Mouse (Mus musculus) kidney, embryonic 15.5 days (tissue): Measurements from ENCODE around the gene Syne3. TPM values are rescaled to one million over a fixed set of nuclear protein-coding genes. Genes with fewer than 3 reads are reported as not detected.
A peak's percentile ranks its signal among the peaks of the same experiment; 100 is the strongest.

Experiments
- ATAC-seq: fragments of 200-750 bp; cut with Nextera tagmentation; replicated peaks from 2 replicates; pipeline ENCODE4 v1.8.0; 2017; ENCODE audit warnings: moderate TSS enrichment; ENCODE audit not compliant: low FRiP score
- H3K27ac ChIP-seq: fragments of 300-500 bp; sonication (generic); 2 replicates; pipeline ENCODE4 v1.5.1; 2015; ENCODE audit warnings: mild to moderate bottlenecking, inconsistent platforms
- H3K27me3 ChIP-seq: fragments of 300-500 bp; sonication (generic); 2 replicates; pipeline ENCODE4 v1.6.1; 2015; ENCODE audit warnings: inconsistent platforms
- H3K36me3 ChIP-seq: fragments of 300-500 bp; sonication (generic); 2 replicates; pipeline ENCODE4 v1.6.1; 2015; ENCODE audit warnings: inconsistent platforms
- H3K4me1 ChIP-seq: fragments of 300-500 bp; sonication (generic); 2 replicates; pipeline ENCODE4 v1.6.1; 2015; ENCODE audit warnings: inconsistent platforms
- H3K4me2 ChIP-seq: fragments of 300-500 bp; sonication (generic); 2 replicates; pipeline ENCODE4 v1.6.1; 2015; ENCODE audit warnings: moderate library complexity, mild to moderate bottlenecking, inconsistent platforms
- H3K4me3 ChIP-seq: fragments of 300-500 bp; sonication (generic); replicated peaks from 2 replicates; pipeline ENCODE4 v1.5.1; 2015; ENCODE audit warnings: mild to moderate bottlenecking, inconsistent platforms
- H3K9ac ChIP-seq: fragments of 300-500 bp; sonication (generic); 2 replicates; pipeline ENCODE4 v1.6.1; 2015; ENCODE audit warnings: mild to moderate bottlenecking, inconsistent platforms
- H3K9me3 ChIP-seq: fragments of 300-500 bp; sonication (generic); replicated peaks from 2 replicates; pipeline ENCODE4 v1.6.1; 2016; ENCODE audit warnings: inconsistent platforms
- WGBS: fragments of 180-500 bp; shearing (Covaris S2); methylation state at CpG from one replicate; pipeline ENCODE4 v1.1.7; 2015; ENCODE audit warnings: mixed read lengths; 5-methylcytosine and 5-hydroxymethylcytosine counted together
- polyA plus RNA-seq: library from polyadenylated mRNA; unstranded; fragments of >200 nt; fragmentation: Nextera tagmentation; extraction: Ambion mirVana; gene quantifications from 2 replicates; pipeline ENCODE4 v1.2.1, GENCODE M21; 2015

Gene Syne3
- polyA plus RNA-seq, 1 experiment from 2014 or later = 0.82 TPM

GRCm38 (mm10) chr12:104912281-104912933, 97.2 kb downstream of the Syne3 start:
- H3K4me1 ChIP-seq = peaks cover 32% of the 10 kb centered on the region
- no peaks in the 10 kb centered on the region for H3K36me3 ChIP-seq
- 51% methylated on average over 10 of the region's 10 CpGs for WGBS
- H3K27ac ChIP-seq = 0 out of 2 replicates have a peak overlapping the region, but pooled peaks have one; percentile 10
- no peak overlapping the region for H3K4me3 ChIP-seq
- H3K4me2 ChIP-seq = no peak overlapping the region
- no peaks in the 10 kb centered on the region for H3K27me3 ChIP-seq
- peak; percentile 41; the same call in 1 of the 2 replicates for ATAC-seq
- H3K9ac ChIP-seq = no peak overlapping the region
- H3K9me3 ChIP-seq = no peaks in the 10 kb centered on the region

GRCm38 (mm10) chr12:104909750-104910149, 99.9 kb downstream of the Syne3 start:
- ATAC-seq = no peak
- no peak overlapping the region for H3K9ac ChIP-seq

GRCm38 (mm10) chr12:104908986-104909385, 100.6 kb downstream of the Syne3 start:
- Histone ChIP-seq H3K27ac (peak overlapping the region; percentile 24; the same call in 1 of the 2 replicates), H3K9ac (no peak overlapping the region), H3K4me3 (no peak overlapping the region), H3K4me1 (peaks cover 47% of the 10 kb centered on the region), H3K36me3 (no peaks in the 10 kb centered on the region), H3K9me3 (no peaks in the 10 kb centered on the region), H3K4me2 (no peak overlapping the region), H3K27me3 (no peaks in the 10 kb centered on the region)
- ATAC-seq = no peak
- 55% methylated on average over 5 of the region's 5 CpGs for WGBS

More at GRCm38 (mm10) chr12:104909750-104910149, 99.9 kb downstream of the Syne3 start:
- no peak overlapping the region for H3K4me2 ChIP-seq
- H3K27me3 ChIP-seq = no peaks in the 10 kb centered on the region
- peaks cover 39% of the 10 kb centered on the region for H3K4me1 ChIP-seq
- no peaks in the 10 kb centered on the region for H3K36me3 ChIP-seq
- H3K9me3 ChIP-seq = no peaks in the 10 kb centered on the region
- 83% methylated on average over 4 of the region's 4 CpGs for WGBS
- no peak overlapping the region for H3K4me3 ChIP-seq
- no peak overlapping the region for H3K27ac ChIP-seq

GRCm38 (mm10) chr12:104908024-104908781, 101.4 kb downstream of the Syne3 start:
- ATAC-seq = no peak
- Histone ChIP-seq H3K9me3 (no peaks in the 10 kb centered on the region), H3K27me3 (no peaks in the 10 kb centered on the region), H3K4me3 (no peak overlapping the region), H3K36me3 (no peaks in the 10 kb centered on the region), H3K4me2 (0 out of 2 replicates have a peak overlapping the region, but pooled peaks have one; percentile 0), H3K9ac (no peak overlapping the region), H3K27ac (peak overlapping the region; percentile 24), H3K4me1 (peaks cover 48% of the 10 kb centered on the region)
- WGBS = 17% methylated on average over 15 of the region's 15 CpGs

GRCm38 (mm10) chr12:104907133-104907532, 102.5 kb downstream of the Syne3 start:
- WGBS = 94% methylated on average over 2 of the region's 2 CpGs
- Histone ChIP-seq H3K36me3 (no peaks in the 10 kb centered on the region), H3K9ac (no peak overlapping the region)

DNA sequence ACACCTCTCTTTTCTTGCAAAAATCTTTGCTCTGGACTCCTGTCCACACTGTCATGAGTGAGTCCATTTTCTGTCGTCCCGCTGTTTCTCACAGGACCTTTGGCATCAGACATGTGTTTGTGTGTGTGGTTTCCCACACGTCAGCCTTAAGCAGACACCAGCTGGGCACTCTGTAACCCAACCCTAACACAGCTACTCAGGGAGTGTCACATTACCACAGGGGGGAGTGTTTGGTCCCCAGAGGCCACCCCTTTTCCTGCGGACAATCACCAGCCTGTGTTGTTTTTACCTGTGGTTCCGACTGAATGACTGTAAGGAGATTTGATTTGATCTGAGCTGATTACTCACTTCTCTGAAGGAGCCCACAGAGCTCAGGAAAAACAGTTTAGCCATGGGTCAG, 105.5 kb downstream of the Syne3 start:
- WGBS = 10% methylated on average over 5 of the region's 5 CpGs
- Histone ChIP-seq H3K36me3 (no peaks in the 10 kb centered on the region), H3K27ac (peak overlapping the region; percentile 79), H3K4me2 (no peak overlapping the region), H3K4me3 (no peak overlapping the region), H3K4me1 (peaks cover 50% of the 10 kb centered on the region), H3K27me3 (no peaks in the 10 kb centered on the region), H3K9ac (no peak overlapping the region), H3K9me3 (no peaks in the 10 kb centered on the region)
- ATAC-seq = peak; percentile 90

More at GRCm38 (mm10) chr12:104907133-104907532, 102.5 kb downstream of the Syne3 start:
- no peak for ATAC-seq
- no peak overlapping the region for H3K4me2 ChIP-seq
- H3K27me3 ChIP-seq = no peaks in the 10 kb centered on the region
- H3K4me1 ChIP-seq = peaks cover 37% of the 10 kb centered on the region
- no peak overlapping the region for H3K27ac ChIP-seq
- no peak overlapping the region for H3K4me3 ChIP-seq
- no peaks in the 10 kb centered on the region for H3K9me3 ChIP-seq

DNA sequence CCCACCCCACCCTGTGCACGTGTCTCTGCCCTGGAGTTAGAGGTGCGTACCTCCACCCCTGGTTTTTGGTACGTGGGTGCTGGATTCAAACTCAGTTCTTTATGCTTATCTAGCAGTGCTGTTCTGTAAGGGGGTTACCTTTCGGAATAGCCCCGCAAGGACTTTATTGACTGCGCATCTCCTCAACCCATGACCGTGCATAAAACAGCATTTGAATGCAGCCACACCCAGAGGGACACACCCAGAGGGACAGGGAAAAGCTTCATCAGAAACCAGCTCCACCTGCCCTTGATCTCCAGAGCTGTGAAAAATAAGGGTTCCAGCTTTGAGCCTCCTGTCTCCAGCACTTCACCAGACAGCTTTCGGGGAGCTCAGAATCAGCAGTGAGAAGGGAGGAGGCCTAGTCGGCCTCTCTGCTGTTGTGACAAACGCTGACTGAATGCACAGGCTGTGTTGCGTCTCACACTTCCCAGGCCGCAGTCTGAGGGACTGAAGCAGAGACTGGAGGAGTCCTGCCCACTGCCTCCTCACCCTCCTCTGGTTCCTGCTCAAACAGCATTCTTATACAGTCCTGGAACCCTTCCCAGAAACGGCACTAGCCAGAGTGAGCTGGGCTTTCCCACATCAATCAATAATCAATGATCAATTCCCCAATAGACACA, 107.1 kb downstream of the Syne3 start:
- Histone ChIP-seq H3K27ac (no peak overlapping the region), H3K4me3 (no peak overlapping the region), H3K9ac (no peak overlapping the region), H3K4me1 (peaks cover 46% of the 10 kb centered on the region), H3K4me2 (no peak overlapping the region), H3K36me3 (no peaks in the 10 kb centered on the region), H3K9me3 (no peaks in the 10 kb centered on the region), H3K27me3 (no peaks in the 10 kb centered on the region)
- 80% methylated on average over 13 of the region's 13 CpGs for WGBS
- no peak for ATAC-seq

DNA sequence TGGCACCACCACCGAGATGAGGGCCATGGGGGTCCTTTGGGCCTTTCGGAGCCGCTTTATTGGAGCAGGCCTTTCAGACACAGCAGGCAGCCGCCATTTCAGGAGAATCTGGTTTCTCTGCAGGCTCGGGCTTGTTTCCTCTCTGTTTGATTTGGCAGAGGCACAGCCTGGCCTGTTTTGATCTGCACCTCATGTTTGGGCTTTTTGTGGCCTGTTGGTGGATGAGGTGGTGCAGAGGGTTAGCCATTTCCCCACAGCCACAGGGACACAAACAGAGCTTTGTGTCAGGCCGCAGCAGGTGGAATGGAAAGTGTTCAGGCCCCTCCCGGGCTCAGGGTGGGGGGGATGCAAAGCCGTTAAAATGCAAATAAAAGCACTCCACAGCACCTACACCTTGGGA, 108.3 kb downstream of the Syne3 start:
- H3K27ac ChIP-seq = peak overlapping the region; percentile 49
- H3K9me3 ChIP-seq = no peaks in the 10 kb centered on the region
- H3K4me2 ChIP-seq = no peak overlapping the region
- no peak overlapping the region for H3K9ac ChIP-seq
- no peak for ATAC-seq
- WGBS = 49% methylated on average over 8 of the region's 8 CpGs
- H3K4me1 ChIP-seq = peaks cover 58% of the 10 kb centered on the region
- no peaks in the 10 kb centered on the region for H3K36me3 ChIP-seq
- H3K27me3 ChIP-seq = no peaks in the 10 kb centered on the region
- H3K4me3 ChIP-seq = no peak overlapping the region

DNA sequence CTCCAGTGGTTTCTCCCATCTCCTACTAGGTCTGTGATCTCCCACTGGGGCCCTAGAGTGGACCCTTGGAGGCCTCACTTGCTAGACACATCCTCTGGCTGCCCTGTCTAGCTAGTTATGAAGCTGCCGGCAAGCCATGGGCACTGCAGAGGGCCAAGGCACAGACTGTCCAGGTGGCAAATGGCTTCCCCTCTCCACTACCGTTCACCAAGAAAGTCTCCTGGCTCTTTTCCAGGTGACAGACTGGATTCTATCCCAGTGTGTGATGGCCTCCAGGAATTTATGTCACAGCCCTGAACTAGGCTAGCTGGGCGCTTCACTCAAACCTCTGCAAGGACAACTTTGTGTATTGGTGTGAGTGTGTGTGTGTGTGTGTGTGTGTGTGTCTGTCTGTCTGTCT, 109.8 kb downstream of the Syne3 start:
- peak overlapping the region; percentile 48; the same call in 1 of the 2 replicates for H3K27ac ChIP-seq
- H3K36me3 ChIP-seq = no peaks in the 10 kb centered on the region
- H3K9ac ChIP-seq = no peak overlapping the region
- peaks cover 56% of the 10 kb centered on the region for H3K4me1 ChIP-seq
- no peaks in the 10 kb centered on the region for H3K27me3 ChIP-seq
- no peak overlapping the region for H3K4me3 ChIP-seq
- 57% methylated on average over 3 of the region's 3 CpGs for WGBS
- H3K4me2 ChIP-seq = no peak overlapping the region
- no peaks in the 10 kb centered on the region for H3K9me3 ChIP-seq
- ATAC-seq = no peak

DNA sequence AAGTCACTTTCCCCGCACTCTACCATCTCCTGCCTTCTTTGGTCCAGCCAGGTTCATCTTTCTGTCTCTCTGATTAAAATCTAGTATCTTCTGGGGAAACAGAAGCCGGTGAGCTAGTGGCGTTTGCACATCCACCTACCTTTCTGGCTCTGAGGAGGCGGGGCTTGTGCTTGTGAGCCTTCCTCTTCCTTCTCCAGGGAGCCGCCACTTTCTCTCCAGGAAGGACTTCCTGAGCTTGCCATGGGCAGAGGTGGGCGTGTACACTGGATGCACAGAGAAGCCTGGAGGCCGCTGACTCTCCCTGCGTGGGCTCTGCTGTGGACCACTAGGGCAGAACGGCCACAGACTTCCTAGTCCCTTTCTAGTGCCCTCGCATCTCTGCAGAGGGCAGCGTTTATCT, 110.4 kb downstream of the Syne3 start:
- H3K27ac ChIP-seq = peak overlapping the region; percentile 48; the same call in 1 of the 2 replicates
- H3K9ac ChIP-seq = no peak overlapping the region
- no peak overlapping the region for H3K4me3 ChIP-seq
- WGBS = 52% methylated on average over 11 of the region's 11 CpGs
- no peaks in the 10 kb centered on the region for H3K27me3 ChIP-seq
- no peaks in the 10 kb centered on the region for H3K36me3 ChIP-seq
- H3K4me2 ChIP-seq = no peak overlapping the region
- peaks cover 50% of the 10 kb centered on the region for H3K4me1 ChIP-seq
- no peak for ATAC-seq
- H3K9me3 ChIP-seq = no peaks in the 10 kb centered on the region

GRCm38 (mm10) chr12:104898718-104899117, 110.9 kb downstream of the Syne3 start:
- Histone ChIP-seq H3K9me3 (no peaks in the 10 kb centered on the region), H3K4me2 (no peak overlapping the region), H3K27me3 (no peaks in the 10 kb centered on the region), H3K4me1 (peaks cover 45% of the 10 kb centered on the region), H3K9ac (no peak overlapping the region), H3K27ac (no peak overlapping the region), H3K4me3 (no peak overlapping the region), H3K36me3 (no peaks in the 10 kb centered on the region)
- ATAC-seq = no peak
- 73% methylated on average over 9 of the region's 9 CpGs for WGBS

DNA sequence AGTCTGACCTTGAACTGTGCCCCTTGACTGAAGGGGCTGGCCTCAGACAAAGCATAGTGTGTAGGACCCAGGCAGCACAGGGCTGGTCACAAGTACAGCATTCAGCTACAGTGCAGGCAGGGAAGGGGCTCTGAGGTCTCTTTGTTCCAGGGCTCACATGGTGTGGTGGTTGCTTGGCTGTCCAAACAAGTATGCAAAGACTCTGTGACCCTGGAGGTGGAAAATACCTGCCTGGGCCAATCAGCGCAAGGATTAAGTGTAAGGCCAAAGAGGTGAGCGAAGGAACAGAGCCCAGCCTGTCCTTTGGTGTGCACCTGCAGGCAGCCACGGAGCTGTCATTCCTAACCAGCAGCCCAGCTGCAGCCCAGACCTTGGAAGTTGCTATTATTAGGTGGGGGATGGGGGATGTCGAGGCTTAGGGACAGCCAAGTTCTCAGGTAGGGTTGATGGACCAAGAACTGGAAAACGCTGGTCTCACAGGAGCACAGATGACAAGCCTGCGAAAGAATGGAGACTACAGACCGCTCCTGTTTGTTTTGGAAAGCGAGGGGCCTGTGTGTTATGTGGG, 112.5 kb downstream of the Syne3 start:
- Histone ChIP-seq H3K9ac (no peak overlapping the region), H3K4me2 (no peak overlapping the region), H3K9me3 (no peaks in the 10 kb centered on the region), H3K4me3 (no peak overlapping the region), H3K27ac (peak overlapping the region; percentile 91), H3K27me3 (no peaks in the 10 kb centered on the region), H3K36me3 (no peaks in the 10 kb centered on the region), H3K4me1 (peaks cover 43% of the 10 kb centered on the region)
- 46% methylated on average over 8 of the region's 8 CpGs for WGBS
- ATAC-seq = peak; percentile 78
